Mouse (Mus musculus) kidney, adult 9 months (tissue): ENCODE data around the gene Trpc3.
A peak's percentile ranks its signal among the peaks of the same experiment; 100 is the strongest.
"Not testable (repeated sequence)": the region's sequence is repeated elsewhere in the genome, so short reads cannot be mapped to it uniquely, and the experiment has no call there.

Experiments used
- DNase-seq: peaks from one replicate; pipeline ENCODE4 v3.0.0; 2022

The Trpc3 gene

DNA sequence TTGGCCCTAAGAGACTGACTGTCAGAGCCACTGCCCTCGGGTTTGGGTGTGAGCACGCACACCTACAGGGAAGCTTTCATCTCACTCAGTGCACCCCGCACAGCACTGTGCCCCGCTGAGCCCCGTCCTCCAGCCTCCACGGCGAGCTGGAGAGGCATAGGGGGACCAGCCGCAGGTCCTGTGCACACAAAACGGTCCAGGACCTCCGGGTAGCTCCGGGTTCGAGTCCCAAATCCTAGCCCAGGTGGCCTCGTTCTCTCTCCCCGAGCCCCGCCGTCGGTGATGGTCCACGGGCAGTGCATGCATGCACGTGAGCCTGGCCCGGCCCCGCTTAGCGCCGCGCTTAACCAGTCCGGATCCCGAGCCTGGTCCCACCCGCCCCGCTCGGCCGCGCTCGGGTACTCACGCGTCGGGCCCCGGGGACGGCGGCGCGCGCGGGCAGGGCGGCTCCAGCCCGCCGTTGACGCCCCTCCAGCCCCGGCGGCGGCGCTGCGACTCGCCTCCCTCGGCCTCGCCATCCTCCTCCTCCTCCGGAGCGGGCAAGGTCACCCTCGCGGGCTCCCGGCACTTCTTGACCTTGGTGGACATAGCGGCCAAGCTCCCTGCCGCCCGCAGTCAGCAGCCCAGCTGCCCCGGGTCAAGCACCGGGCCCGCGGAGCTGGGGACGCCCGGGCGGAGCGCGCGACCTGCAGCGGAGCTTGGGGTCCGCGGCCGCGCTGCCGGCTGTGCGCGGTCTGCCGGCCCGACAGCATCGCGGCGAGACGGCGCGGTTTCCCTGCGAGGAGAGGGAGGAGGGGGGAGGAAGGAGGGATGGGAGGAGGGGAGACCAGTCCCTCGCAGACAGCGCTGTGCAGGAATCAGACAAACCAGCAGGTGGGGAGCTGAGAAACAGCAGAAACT, at the start of gene Trpc3:
Gene Trpc3 (minus strand): TSS at position 776 of the 900 bp plus-strand sequence.
- DNase-seq, result peak; percentile 15

DNA sequence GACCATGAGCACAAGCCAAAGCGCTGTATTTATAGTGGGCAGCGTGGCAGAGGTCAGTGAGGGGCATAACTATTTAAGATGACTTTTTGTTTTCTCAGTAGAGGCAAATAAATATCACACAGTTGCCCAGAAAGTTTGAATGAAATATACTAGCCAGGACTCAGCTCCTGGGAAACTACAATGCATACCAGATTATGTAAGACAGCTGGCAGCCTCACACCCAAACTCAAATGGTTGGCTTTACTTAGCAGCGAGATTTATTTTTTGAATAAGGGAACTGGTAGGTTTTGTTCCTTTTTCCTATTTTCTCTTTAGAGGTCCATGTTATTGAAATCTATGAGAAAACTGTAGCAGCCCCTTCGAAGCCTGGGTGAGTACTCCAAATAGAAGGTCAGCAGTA, 48.1 kb upstream of the Trpc3 start:
- no peak for DNase-seq

DNA sequence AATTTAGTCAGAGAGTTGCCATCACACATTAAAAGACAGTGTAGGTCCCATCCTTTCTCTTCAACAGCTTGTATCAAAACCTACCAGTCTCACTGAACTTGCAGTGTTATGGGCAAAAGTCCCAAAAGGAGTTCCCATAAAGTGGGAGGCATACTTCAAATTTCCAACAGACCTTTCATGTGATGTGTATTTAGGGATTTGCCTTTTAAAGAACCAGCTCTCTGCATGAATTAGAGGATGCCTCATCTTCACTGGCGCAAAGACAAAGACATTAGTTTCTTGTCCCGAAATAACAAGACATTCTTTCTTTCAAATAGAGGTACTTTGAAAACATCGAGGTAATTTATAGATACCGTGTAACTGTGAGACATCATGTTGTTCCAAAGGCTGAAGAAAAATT, 43.1 kb upstream of the Trpc3 start:
- DNase-seq, result no peak

DNA sequence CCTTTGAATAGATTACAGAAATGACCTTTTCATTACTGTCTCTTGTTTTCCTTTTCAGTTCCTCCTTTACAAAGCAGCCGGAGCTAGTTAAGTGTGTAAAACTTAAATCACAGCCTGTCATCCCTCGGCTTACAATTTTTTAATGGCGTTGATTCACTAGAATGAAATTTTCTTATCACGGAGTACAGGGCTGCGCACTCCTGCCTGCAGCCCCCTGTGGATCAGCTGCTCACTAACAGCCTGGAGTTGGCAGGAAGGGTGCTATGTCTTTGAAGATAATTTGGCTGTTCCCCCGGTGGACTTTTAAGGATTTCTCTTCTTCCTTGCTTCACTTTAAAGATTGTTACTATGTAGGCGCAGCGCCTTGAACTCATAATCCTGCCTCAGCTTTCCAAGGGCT, 36.6 kb upstream of the Trpc3 start:
- no peak for DNase-seq

- no peak for DNase-seq
These were observed 31.9 kb upstream of the Trpc3 start for GRCm38 (mm10) chr3:36721850-36722249.

DNA sequence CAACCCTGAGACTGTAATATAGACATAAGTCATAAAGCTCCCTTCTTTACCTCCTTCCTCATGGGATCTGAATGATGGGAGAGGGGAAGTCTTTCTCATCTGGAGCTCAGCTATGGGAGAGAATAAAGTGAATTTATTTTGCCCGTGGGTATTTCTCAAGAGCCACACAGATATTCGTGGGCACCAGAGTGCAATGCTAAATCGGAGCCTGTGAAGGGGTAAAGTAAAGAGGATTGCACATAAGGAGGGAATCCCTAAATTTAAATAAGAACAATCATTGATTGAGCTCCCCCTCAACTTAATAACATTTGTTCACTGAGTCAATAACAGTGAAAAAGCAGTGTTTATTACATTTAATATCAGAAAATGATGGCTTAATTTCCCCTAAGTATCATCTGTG, 19.6 kb upstream of the Trpc3 start:
- no peak for DNase-seq

DNA sequence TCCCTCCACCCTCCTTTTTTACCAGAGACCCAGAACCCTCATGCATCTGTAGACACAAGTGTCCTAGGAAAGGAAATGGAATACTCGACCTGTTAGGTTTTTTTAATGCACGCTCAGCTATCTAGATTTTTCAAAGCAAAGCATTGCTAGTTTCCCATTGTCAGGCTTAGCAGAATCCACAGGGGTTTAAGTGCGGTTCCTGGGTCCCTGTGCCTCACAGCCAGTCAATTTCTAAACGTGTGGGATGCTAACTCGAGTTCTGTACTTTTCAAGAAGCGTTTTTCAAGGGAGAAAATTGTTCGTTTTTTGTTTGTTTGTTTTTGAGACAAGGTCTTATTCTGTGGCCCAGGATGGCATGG, 304 bp upstream of the Trpc3 start:
- DNase-seq, result no peak

GRCm38 (mm10) chr3:36688874-36689273, 1.1 kb downstream of the Trpc3 start:
- DNase-seq, result peak; percentile 64

- DNase-seq, result no peak
These were observed 14.1 kb downstream of the Trpc3 start for GRCm38 (mm10) chr3:36675822-36676221.

DNA sequence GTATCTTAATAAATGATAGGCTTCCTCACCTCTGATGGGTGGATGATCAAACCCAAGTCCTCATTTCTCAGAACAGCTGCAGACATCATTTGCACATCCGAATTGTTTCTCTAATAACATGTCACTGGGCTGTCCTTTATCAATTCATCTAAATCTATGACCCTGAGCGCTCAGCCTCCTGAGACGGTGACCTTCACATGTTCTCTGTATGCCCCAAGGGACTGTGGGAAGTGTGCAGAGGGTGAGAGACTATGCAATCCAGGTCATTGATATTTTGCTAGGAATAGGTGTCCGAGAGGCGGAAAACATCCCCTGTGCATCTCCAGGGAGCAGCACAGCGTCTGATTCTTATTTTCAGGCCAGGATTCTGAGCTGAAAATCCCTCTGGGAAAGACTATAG, 22.2 kb downstream of the Trpc3 start:
- no peak for DNase-seq

- not testable (repeated sequence) for DNase-seq
These were observed 44.8 kb downstream of the Trpc3 start for GRCm38 (mm10) chr3:36645245-36645559.

DNA sequence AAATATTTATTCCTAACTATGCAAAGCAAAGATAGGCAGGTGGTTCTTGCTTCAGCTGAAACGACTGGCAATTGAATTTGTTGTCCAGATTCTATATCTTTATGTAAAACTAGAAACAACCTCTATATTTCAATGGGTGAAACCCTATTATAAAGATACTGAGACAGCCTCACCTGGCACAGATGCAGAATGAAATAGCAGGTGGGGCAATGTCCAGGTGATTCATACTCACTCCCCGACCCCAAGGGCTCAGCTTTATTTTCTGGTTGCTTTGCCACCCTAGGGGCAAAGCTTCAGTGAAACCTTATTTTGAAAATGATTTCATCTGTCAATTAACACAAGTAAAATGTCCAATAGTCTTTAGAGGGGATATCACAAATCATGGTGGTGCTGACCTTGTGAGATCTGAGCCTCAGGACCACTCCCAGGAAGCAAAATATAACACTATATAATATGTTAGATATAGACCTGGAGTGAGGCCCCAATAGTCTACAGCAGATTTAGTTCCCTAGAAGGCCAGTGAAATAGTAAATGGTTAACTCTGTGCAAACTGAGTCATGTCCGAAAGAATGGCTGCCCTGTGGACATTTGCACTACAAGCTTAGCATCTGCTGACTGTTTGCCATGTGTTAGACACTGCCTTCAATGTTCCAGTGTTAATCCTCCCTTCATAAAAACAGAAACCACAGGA, 45.3 kb downstream of the Trpc3 start:
- no peak for DNase-seq

GRCm38 (mm10) chr3:36643354-36643753, 46.6 kb downstream of the Trpc3 start:
- no peak for DNase-seq

DNA sequence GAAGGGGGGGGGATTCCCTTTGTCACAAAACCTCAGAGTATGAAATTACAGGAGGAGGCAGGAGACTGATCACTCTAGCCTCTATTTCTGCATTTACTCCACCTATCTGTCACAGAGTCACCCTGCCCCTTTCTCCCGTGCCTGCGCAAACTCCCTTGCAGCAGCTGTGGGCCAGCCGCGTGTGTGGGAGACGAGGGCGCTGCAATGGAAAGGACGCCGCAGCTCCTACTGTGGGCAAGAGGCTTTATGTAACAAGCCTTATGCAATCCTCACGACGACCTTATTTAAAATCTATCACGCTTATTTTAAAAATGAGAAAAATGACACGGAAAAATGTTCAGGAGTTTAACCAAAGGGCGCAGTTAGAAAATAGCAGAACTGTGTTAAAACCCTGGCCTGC, 47.2 kb downstream of the Trpc3 start:
- no peak for DNase-seq

GRCm38 (mm10) chr3:36640787-36641186, 49.2 kb downstream of the Trpc3 start:
- DNase-seq, result no peak

DNA sequence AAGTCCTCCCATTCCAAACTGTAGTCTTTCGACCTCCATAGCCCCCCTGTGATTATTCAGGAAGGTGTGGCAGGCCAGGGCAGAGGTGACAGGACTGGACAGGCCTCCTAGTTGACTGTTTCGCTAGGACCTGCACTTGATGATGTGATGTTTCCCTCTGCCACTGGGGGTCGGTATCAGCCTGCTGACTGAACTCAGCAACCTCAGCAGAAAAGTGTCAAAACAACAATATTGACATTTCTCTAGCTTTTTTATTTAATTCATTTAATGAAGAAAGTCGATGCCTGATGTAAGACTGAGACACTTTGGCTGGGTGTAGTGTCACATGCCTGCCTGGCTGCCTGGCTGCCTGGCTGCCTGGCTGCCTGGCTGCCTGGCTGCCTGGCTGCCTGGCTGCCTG, 54.5 kb downstream of the Trpc3 start:
- peak; percentile 24 for DNase-seq

DNA sequence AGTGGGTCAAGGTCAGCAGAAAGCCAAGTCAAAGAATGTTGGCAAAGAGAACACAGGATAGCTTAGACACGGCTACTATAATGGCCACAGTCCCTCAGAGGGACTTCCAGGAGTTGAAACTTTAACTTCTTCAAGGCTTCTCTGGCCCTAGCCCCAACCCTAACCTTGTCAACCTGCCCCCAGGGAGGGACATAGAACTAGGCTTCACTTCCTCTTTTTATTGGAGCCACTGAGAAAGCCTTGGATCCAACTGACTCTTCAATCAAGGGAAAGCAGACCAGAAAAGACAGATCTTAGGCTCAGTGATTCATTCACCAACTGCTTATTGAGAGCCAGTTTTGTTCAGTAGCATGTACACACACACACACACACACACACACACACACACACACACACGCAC, 63.2 kb downstream of the Trpc3 start:
- no peak for DNase-seq

GRCm38 (mm10) chr3:36618181-36618580, 71.8 kb downstream of the Trpc3 start:
- peak; percentile 65 for DNase-seq

DNA sequence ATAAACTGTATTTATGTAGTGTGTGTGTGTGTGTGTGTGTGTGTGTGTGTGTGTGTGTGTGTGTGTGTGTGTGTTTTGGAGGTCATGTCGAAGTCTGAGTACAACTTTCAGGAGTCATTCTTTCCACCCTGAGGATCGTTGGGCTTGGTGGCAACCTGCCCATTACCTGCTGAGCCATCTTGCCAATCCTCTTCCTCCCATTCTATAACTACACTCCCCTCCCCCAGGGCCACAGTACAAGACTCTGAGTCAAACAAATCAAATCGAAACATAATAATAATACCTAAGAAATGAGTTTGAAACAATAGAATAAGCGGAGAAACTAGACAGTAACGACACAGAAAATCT, 76.1 kb downstream of the Trpc3 start:
- DNase-seq, result no peak

DNA sequence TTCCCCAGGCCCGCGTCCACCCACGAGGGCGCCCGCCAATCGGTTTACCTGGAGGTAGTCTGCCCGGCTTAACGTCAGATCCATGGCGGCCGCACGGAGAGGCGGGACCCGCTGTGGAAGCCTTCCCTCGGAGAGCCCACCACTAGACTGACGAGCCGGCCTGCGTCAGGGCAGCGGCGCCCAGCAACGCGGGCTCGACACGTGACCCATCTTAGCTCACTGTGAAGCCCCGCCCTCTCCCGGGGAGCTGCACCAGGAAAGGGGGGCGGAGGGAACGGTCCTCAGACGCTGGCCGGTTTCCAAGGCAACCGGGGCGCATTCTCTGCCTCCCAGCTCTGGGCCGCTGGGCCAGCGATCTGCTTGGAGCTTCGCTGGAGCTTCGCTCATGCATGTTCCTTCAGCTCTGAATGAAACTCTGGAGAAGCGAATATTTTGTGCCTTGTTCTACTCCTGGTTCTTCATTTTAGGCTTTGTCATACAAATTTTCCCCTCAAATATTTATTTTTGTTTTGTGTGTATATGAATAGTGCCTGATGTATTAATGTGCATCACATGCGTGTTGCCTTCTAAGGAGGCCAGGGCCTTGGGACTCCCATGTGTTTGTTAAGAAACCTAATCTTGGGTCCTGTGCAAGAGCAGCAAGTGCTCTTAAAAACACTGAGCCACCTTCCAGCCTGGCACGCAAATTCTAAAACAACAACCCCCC, 76.6 kb downstream of the Trpc3 start, which contains the start of gene Bbs7:
Gene Bbs7 (minus strand): TSS at position 276 of the 706 bp plus-strand sequence.
- peak; percentile 94 for DNase-seq

DNA sequence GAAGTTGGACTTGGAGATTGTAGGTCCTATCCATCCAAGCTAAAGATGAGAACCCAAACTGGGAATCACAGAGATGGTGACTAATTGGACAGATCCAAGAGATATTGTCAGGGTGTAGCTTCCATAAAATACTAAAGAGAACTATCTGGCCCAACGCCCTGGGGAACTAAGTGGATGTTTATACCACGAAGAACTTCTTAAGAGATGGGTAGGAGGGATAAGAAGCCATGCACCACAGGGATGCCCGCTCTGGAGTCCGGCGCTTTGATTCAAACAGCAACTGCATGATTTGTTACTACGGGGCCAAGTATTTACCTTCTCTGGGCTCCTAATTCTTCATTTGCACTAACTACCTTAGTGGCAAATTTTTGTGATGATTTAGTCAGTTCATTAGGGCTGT, 77.3 kb downstream of the Trpc3 start:
- DNase-seq, result no peak

- DNase-seq, result no peak
These were observed 83.8 kb downstream of the Trpc3 start for GRCm38 (mm10) chr3:36605894-36606783.

GRCm38 (mm10) chr3:36599773-36600172, 90.2 kb downstream of the Trpc3 start:
- not testable (repeated sequence) for DNase-seq
